Mouse (Mus musculus): ENCODE measurements at regions not wholly inside any gene's neighbourhood (a gene's known extent, or its start where the extent isn't known, plus 50 kb on each side); places are given as distances from the start of the nearest gene placed in this dataset.
A peak's percentile ranks its signal among the peaks of the same experiment; 100 is the strongest.

GRCm38 (mm10) chr9:47444752-47445151, 85.2 kb upstream of the Cadm1 start:
- Histone ChIP-seq H3K4me1 (peaks cover 4% of the 10 kb centered on the region), H3K4me2 (no peak overlapping the region), H3K9me3 (replicated peaks) (no peaks in the 10 kb centered on the region), H3K36me3 (no peaks in the 10 kb centered on the region), H3K9ac (replicated peaks) (no peak overlapping the region), H3K27ac (replicated peaks) (no peak overlapping the region), H3K4me3 (replicated peaks) (no peak overlapping the region), H3K27me3 (replicated peaks) (no peaks in the 10 kb centered on the region)
- WGBS: 63% methylated on average over 1 of the region's 1 CpGs
- ATAC-seq (ENCODE audit: low FRiP score): no peak

DNA sequence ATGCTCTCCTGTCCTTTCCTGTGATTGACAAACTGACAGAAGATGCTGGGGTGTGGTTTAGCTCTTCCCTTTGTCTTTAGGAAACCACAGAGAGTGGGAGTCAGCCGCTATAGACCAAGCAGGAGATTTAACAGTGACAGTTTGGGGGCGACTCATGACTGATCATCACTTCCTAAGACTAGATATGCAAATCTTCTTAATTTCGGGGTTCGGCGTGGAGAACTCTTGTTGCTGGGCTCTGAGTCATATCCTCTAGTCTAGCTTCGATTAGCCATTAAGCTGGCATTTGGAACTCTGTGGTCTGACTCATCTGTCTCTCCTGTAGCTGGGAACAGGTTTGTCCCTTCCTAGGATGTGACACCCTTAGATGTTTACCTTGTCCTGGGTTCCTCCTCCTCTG, 84.6 kb upstream of the Cadm1 start:
- 78% methylated on average over 6 of the region's 6 CpGs for whole genome bisulfite sequencing
- Histone ChIP-seq H3K27me3 (replicated peaks) (no peaks in the 10 kb centered on the region), H3K9ac (replicated peaks) (no peak overlapping the region), H3K27ac (replicated peaks) (no peak overlapping the region), H3K4me2 (no peak overlapping the region), H3K4me3 (replicated peaks) (no peak overlapping the region), H3K4me1 (no peaks in the 10 kb centered on the region), H3K36me3 (no peaks in the 10 kb centered on the region), H3K9me3 (replicated peaks) (no peaks in the 10 kb centered on the region)
- ATAC-seq (ENCODE audit: low FRiP score): no peak

GRCm38 (mm10) chr9:47452752-47453151, 77.2 kb upstream of the Cadm1 start:
- Histone ChIP-seq H3K4me3 (replicated peaks) (no peak overlapping the region), H3K27ac (replicated peaks) (no peak overlapping the region), H3K36me3 (no peaks in the 10 kb centered on the region), H3K4me2 (no peak overlapping the region), H3K9me3 (replicated peaks) (no peaks in the 10 kb centered on the region), H3K27me3 (replicated peaks) (no peaks in the 10 kb centered on the region), H3K4me1 (no peaks in the 10 kb centered on the region), H3K9ac (replicated peaks) (no peak overlapping the region)
- 82% methylated on average over 4 of the region's 4 CpGs for WGBS
- ATAC-seq (ENCODE audit: low FRiP score): no peak

DNA sequence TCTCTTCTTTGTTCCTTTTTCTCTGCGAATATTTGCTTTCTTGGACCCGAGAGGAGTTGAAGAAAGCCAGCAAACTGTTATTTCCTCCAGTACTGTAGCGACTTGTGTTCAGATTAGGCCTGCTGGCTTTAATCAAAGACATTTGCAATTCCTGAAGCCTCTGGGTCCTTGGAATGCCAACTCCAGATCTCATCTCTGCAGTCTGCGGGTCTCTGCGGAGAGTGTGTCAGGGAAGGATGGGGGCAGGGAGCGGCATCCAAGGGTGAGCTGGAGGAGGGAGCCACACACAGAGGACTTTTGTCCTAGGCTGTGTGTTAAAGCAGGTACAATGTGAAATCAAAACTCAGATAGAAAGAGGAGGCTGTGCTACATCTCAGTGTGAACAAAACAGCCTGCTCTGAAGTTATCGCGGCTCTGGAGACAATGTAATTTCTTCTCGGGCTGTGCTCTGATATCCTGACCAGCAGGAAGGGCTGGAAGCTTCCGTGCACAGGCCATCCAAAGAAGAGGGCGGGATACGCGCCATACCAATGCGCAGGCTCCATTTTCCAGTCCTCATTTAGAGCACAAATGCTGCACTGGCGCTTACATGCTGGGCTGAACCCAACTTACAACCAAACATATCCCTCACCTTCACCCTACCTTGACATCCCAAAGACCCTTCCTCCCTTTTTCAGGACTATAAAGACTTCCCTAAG, 71.1 kb upstream of the Cadm1 start:
- 65% methylated on average over 15 of the region's 15 CpGs for WGBS
- H3K36me3 ChIP-seq: no peaks in the 10 kb centered on the region
- ATAC-seq (ENCODE audit: low FRiP score): no peak

DNA sequence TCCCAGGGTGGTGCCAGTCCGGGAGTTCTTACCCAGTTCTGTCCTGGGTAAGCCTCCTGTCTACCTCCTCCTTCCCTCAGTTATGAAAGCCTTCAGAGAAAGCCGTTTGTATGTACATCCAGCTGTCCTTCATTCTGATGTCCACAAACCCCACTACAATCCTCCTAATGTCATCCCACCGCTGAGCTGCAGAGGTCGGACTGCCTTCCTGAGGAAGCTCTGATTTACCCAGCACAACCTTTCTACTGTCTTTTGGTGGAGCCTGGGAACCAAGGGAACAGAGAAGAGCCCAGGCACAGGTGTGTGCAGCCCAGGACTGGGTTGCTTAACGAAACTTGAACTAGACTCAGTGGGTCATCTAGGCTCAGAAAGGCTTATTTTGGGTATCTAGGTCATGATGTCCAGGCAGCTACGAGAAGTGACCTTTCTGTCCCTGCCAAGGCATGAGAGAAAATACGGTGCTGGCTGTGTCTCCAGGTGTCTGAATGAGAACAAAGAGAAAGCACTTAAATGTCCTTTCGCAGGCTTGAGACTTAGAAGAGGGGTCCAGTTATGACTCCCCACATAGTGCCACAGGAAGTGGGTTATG, 70.4 kb upstream of the Cadm1 start:
- Histone ChIP-seq H3K9me3 (replicated peaks) (no peaks in the 10 kb centered on the region), H3K9ac (replicated peaks) (no peak overlapping the region), H3K4me3 (replicated peaks) (no peak overlapping the region), H3K36me3 (no peaks in the 10 kb centered on the region), H3K4me1 (no peaks in the 10 kb centered on the region), H3K4me2 (no peak overlapping the region), H3K27me3 (replicated peaks) (no peaks in the 10 kb centered on the region), H3K27ac (replicated peaks) (no peak overlapping the region)
- WGBS: 81% methylated on average over 8 of the region's 8 CpGs
- ATAC-seq (ENCODE audit: low FRiP score): no peak

More for the DNA sequence above, 71.1 kb upstream of the Cadm1 start:
- Histone ChIP-seq H3K4me1 (no peaks in the 10 kb centered on the region), H3K9me3 (replicated peaks) (no peaks in the 10 kb centered on the region), H3K27me3 (replicated peaks) (no peaks in the 10 kb centered on the region), H3K4me2 (no peak overlapping the region), H3K4me3 (replicated peaks) (no peak overlapping the region), H3K27ac (replicated peaks) (no peak overlapping the region), H3K9ac (replicated peaks) (no peak overlapping the region)

GRCm38 (mm10) chr9:47460241-47460640, 69.7 kb upstream of the Cadm1 start:
- ATAC-seq (ENCODE audit: low FRiP score): no peak
- H3K36me3 ChIP-seq: no peaks in the 10 kb centered on the region
- no peak overlapping the region for H3K4me2 ChIP-seq
- H3K9me3 ChIP-seq (replicated peaks): no peaks in the 10 kb centered on the region
- H3K27ac ChIP-seq (replicated peaks): no peak overlapping the region
- no peaks in the 10 kb centered on the region for H3K4me1 ChIP-seq
- H3K9ac ChIP-seq (replicated peaks): no peak overlapping the region
- 78% methylated on average over 15 of the region's 15 CpGs for WGBS
- no peak overlapping the region for H3K4me3 ChIP-seq (replicated peaks)
- no peaks in the 10 kb centered on the region for H3K27me3 ChIP-seq (replicated peaks)

- no peak for ATAC-seq (ENCODE audit: low FRiP score)
Measured at GRCm38 (mm10) chr9:47461915-47462314, 68.1 kb upstream of the Cadm1 start.

DNA sequence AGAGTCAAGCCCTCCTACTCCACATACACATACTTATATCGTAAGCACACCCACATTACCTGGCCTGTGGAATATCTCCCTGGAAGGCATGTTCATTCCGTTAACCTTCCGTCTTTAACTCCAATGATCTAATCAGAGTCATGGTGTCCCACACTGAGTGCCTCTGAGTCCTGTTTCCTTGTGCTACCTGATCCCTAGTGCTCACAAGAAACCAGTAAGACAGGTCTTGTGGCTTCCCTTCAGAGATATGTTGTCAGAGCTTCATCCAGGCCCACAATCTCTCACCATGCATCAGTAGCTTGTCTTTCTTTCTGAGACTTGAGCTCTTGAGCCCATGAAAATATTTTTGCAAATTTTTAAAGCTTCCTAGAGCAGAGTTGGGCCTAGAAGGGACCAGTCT, 63.2 kb upstream of the Cadm1 start:
- Histone ChIP-seq H3K36me3 (no peaks in the 10 kb centered on the region), H3K27me3 (replicated peaks) (no peaks in the 10 kb centered on the region), H3K4me2 (no peak overlapping the region), H3K4me3 (replicated peaks) (no peak overlapping the region), H3K27ac (replicated peaks) (no peak overlapping the region), H3K9ac (replicated peaks) (no peak overlapping the region), H3K9me3 (replicated peaks) (no peaks in the 10 kb centered on the region), H3K4me1 (peaks cover 12% of the 10 kb centered on the region)
- no peak for ATAC-seq (ENCODE audit: low FRiP score)
- WGBS: 100% methylated on average over 3 of the region's 3 CpGs

More at GRCm38 (mm10) chr9:47461915-47462314, 68.1 kb upstream of the Cadm1 start:
- 87% methylated on average over 3 of the region's 3 CpGs for WGBS
- Histone ChIP-seq H3K36me3 (no peaks in the 10 kb centered on the region), H3K9me3 (replicated peaks) (no peaks in the 10 kb centered on the region), H3K4me2 (no peak overlapping the region), H3K27ac (replicated peaks) (no peak overlapping the region), H3K4me1 (no peaks in the 10 kb centered on the region), H3K27me3 (replicated peaks) (no peaks in the 10 kb centered on the region), H3K9ac (replicated peaks) (no peak overlapping the region), H3K4me3 (replicated peaks) (no peak overlapping the region)

GRCm38 (mm10) chr9:47467815-47468214, 62.2 kb upstream of the Cadm1 start:
- 31% methylated on average over 9 of the region's 9 CpGs for WGBS
- H3K4me1 ChIP-seq: peaks cover 12% of the 10 kb centered on the region
- H3K27ac ChIP-seq (replicated peaks): 0 out of 2 replicates have a peak overlapping the region, but pooled peaks have one; percentile 9
- no peak overlapping the region for H3K4me2 ChIP-seq
- no peak overlapping the region for H3K9ac ChIP-seq (replicated peaks)
- ATAC-seq (ENCODE audit: low FRiP score): no peak
- no peaks in the 10 kb centered on the region for H3K9me3 ChIP-seq (replicated peaks)
- no peaks in the 10 kb centered on the region for H3K36me3 ChIP-seq
- no peaks in the 10 kb centered on the region for H3K27me3 ChIP-seq (replicated peaks)
- H3K4me3 ChIP-seq (replicated peaks): no peak overlapping the region

DNA sequence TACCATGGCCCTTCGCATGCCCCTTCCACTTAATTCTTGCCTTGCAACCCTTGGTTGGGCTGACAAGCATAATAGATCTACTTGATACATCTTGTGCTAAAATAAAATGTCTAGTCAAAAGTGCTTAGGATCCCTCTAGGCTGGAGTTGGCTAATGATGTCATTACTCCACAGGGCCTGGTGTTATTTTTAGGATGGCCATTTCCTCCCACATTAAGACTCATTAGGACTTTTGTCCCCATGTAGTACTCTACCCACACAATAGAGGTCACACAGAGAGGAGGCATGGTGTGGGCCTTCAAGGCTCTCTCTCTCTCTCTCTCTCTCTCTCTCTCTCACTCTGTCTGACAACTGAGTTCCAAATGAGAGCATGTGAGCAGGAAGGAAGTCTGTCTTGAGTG, 60.4 kb upstream of the Cadm1 start:
- no peak overlapping the region for H3K27ac ChIP-seq (replicated peaks)
- H3K9ac ChIP-seq (replicated peaks): no peak overlapping the region
- no peak for ATAC-seq (ENCODE audit: low FRiP score)
- H3K36me3 ChIP-seq: no peaks in the 10 kb centered on the region
- peaks cover 12% of the 10 kb centered on the region for H3K4me1 ChIP-seq
- WGBS: 97% methylated on average over 1 of the region's 1 CpGs
- no peaks in the 10 kb centered on the region for H3K27me3 ChIP-seq (replicated peaks)
- H3K9me3 ChIP-seq (replicated peaks): no peaks in the 10 kb centered on the region
- H3K4me2 ChIP-seq: no peak overlapping the region
- H3K4me3 ChIP-seq (replicated peaks): no peak overlapping the region

GRCm38 (mm10) chr9:47470741-47471140, 59.2 kb upstream of the Cadm1 start:
- no peak overlapping the region for H3K27ac ChIP-seq (replicated peaks)
- H3K9me3 ChIP-seq (replicated peaks): no peaks in the 10 kb centered on the region
- H3K4me2 ChIP-seq: no peak overlapping the region
- no peak overlapping the region for H3K9ac ChIP-seq (replicated peaks)
- peaks cover 12% of the 10 kb centered on the region for H3K4me1 ChIP-seq
- no peak for ATAC-seq (ENCODE audit: low FRiP score)
- H3K4me3 ChIP-seq (replicated peaks): no peak overlapping the region
- no peaks in the 10 kb centered on the region for H3K36me3 ChIP-seq
- no peaks in the 10 kb centered on the region for H3K27me3 ChIP-seq (replicated peaks)
- WGBS: 86% methylated on average over 1 of the region's 1 CpGs

- Histone ChIP-seq H3K9ac (replicated peaks) (no peak overlapping the region), H3K4me3 (replicated peaks) (no peak overlapping the region), H3K4me1 (peaks cover 12% of the 10 kb centered on the region), H3K4me2 (no peak overlapping the region), H3K27me3 (replicated peaks) (no peaks in the 10 kb centered on the region), H3K27ac (replicated peaks) (no peak overlapping the region), H3K36me3 (no peaks in the 10 kb centered on the region), H3K9me3 (replicated peaks) (no peaks in the 10 kb centered on the region)
- 47% methylated on average over 10 of the region's 10 CpGs for WGBS
- no peak for ATAC-seq (ENCODE audit: low FRiP score)
Measured at GRCm38 (mm10) chr9:47471767-47472420, 58.1 kb upstream of the Cadm1 start.
